Mouse (Mus musculus): ENCODE data around the gene Acox3. TPM values are rescaled to one million over a fixed set of nuclear protein-coding genes. Genes with fewer than 3 reads are reported as not detected.

The Acox3 gene
- 16.1 and 23.2 TPM in 2 replicates for polyA plus RNA-seq (2015; fragmentation: Nextera tagmentation; extraction: Ambion mirVana)

DNA sequence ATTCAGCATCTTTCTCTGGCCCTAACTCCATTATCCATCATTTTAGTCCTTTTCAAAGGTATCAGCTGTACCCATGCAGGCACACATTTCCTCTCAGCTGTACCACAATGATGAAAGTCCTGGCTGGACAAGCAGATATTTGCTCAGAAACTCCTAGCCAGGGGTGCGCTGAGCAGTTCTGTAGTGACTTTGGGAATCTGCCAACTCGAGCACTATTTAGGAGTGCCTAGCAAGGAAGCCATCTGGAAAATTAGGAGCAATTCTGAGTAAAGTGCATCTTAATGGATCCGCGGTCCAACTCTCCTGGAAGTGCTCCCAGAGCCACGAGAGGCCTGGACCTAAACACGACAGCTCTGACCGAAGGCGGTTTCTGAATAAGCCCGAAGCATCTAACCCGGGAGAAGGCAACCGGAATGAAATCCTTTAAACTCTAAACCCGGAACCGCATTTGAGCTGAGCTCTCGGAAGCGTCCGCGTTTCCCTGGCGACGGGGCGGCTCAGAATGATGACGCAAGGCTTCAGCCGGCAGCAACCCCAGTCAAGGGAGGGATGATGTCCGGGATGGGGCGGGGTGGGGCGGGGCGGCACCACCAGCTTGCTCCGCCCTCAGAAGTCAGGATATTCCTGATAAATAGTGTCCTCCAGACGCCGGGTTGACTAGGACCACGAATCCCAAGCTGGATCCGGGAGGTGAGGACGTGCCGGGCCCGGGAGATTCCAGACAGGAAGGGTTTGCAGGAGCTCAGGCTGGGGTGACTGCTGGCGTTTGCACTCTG lies at the start of gene Acox3:
Gene Acox3, plus strand, starts transcription at position 596 of the 776 bp plus-strand sequence.
- peak within 1 kb of the TSS; percentile 76 for H3K27ac ChIP-seq (ENCODE audit: low read length)
- no peaks in the 10 kb centered on the region for H3K9me3 ChIP-seq (ENCODE audit: control insufficient read depth, low read length)
- peak within 1 kb of the TSS; percentile 82 for H3K4me2 ChIP-seq (ENCODE audit: low read depth, low read length)
- H3K4me1 ChIP-seq (ENCODE audit: control insufficient read depth, insufficient read depth, low read length): peaks cover 10% of the 10 kb centered on the region
- ATAC-seq: peak; percentile 92
- 1% methylated on average over 35 of the region's 35 CpGs for WGBS
- peak within 1 kb of the TSS; percentile 73 for H3K9ac ChIP-seq (ENCODE audit: low read depth, low read length)
- no peaks in the 10 kb centered on the region for H3K36me3 ChIP-seq (ENCODE audit: control insufficient read depth, insufficient read depth, low read length)
- no peaks in the 10 kb centered on the region for H3K27me3 ChIP-seq (replicated peaks; ENCODE audit: control insufficient read depth, insufficient read depth, low read length)
- H3K4me3 ChIP-seq (ENCODE audit: low read length): peak within 1 kb of the TSS; percentile 76

DNA sequence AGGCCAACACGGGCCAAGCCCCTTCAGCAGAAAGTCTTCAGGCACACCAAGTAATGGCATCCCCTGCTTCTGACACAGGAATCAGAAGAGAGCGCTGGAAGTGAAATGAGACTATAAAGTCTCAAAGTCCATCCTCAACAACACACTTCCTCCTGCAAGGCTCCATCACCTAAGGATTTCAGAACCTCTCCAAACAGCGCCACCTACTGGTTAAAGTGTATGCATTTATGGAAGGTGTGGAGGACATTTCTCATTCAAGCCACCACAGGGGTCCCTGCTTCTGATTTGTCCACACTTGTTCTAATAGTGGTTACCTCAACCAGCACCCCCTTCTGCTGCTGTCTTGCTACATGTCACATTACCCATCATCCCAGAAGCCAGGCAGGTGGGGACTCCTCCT lies 46.6 kb upstream of the Acox3 start:
- Histone ChIP-seq H3K27ac (ENCODE audit: low read length) (no peak overlapping the region), H3K9me3 (ENCODE audit: control insufficient read depth, low read length) (no peaks in the 10 kb centered on the region), H3K4me2 (ENCODE audit: low read depth, low read length) (no peak overlapping the region), H3K4me1 (ENCODE audit: control insufficient read depth, insufficient read depth, low read length) (peaks cover 5% of the 10 kb centered on the region; the same call in 1 of the 2 replicates), H3K27me3 (replicated peaks; ENCODE audit: control insufficient read depth, insufficient read depth, low read length) (no peaks in the 10 kb centered on the region), H3K9ac (ENCODE audit: low read depth, low read length) (no peak overlapping the region), H3K36me3 (ENCODE audit: control insufficient read depth, insufficient read depth, low read length) (no peaks in the 10 kb centered on the region), H3K4me3 (ENCODE audit: low read length) (no peak overlapping the region)
- ATAC-seq: no peak
- WGBS: 65% methylated on average over 3 of the region's 3 CpGs

- 65% methylated on average over 1 of the region's 1 CpGs for WGBS
- Histone ChIP-seq H3K27me3 (replicated peaks; ENCODE audit: control insufficient read depth, insufficient read depth, low read length) (no peaks in the 10 kb centered on the region), H3K27ac (ENCODE audit: low read length) (no peak overlapping the region)
Measured at GRCm38 (mm10) chr5:35537474-35537873, 45.4 kb upstream of the Acox3 start.

GRCm38 (mm10) chr5:35538022-35538421 lies 44.8 kb upstream of the Acox3 start:
- H3K9me3 ChIP-seq (ENCODE audit: control insufficient read depth, low read length): no peaks in the 10 kb centered on the region
- H3K4me1 ChIP-seq (ENCODE audit: control insufficient read depth, insufficient read depth, low read length): peaks cover 6% of the 10 kb centered on the region; the same call in 1 of the 2 replicates
- 82% methylated on average over 3 of the region's 3 CpGs for WGBS
- no peak for ATAC-seq
- no peak overlapping the region for H3K9ac ChIP-seq (ENCODE audit: low read depth, low read length)
- no peak overlapping the region for H3K4me3 ChIP-seq (ENCODE audit: low read length)
- H3K36me3 ChIP-seq (ENCODE audit: control insufficient read depth, insufficient read depth, low read length): no peaks in the 10 kb centered on the region
- H3K27me3 ChIP-seq (replicated peaks; ENCODE audit: control insufficient read depth, insufficient read depth, low read length): no peaks in the 10 kb centered on the region
- H3K27ac ChIP-seq (ENCODE audit: low read length): no peak overlapping the region
- no peak overlapping the region for H3K4me2 ChIP-seq (ENCODE audit: low read depth, low read length)

More at GRCm38 (mm10) chr5:35537474-35537873, 45.4 kb upstream of the Acox3 start:
- H3K4me2 ChIP-seq (ENCODE audit: low read depth, low read length): no peak overlapping the region
- no peaks in the 10 kb centered on the region for H3K36me3 ChIP-seq (ENCODE audit: control insufficient read depth, insufficient read depth, low read length)
- H3K4me1 ChIP-seq (ENCODE audit: control insufficient read depth, insufficient read depth, low read length): peaks cover 6% of the 10 kb centered on the region; the same call in 1 of the 2 replicates
- ATAC-seq: no peak
- H3K9me3 ChIP-seq (ENCODE audit: control insufficient read depth, low read length): no peaks in the 10 kb centered on the region
- no peak overlapping the region for H3K9ac ChIP-seq (ENCODE audit: low read depth, low read length)
- no peak overlapping the region for H3K4me3 ChIP-seq (ENCODE audit: low read length)

DNA sequence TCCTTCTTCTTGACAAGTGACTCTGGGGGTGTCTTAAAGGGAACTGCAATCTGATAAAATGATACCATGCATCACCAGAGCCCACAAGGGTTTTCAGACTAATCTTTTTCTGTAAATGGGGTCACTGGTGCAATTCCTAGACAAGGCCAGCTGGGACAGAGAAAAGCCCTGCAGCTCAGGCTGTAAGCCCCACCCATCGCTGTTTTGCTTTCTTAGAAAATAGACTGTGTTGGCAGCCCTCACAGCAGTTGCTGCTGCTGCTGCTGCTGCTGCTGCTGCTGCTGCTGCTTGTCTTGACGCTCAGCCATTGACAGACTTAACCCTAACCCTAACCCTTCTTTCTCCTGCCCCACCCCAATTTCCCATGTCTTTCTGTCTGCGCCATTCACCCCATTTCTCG lies 43.3 kb upstream of the Acox3 start:
- Histone ChIP-seq H3K4me2 (ENCODE audit: low read depth, low read length) (no peak overlapping the region), H3K36me3 (ENCODE audit: control insufficient read depth, insufficient read depth, low read length) (no peaks in the 10 kb centered on the region), H3K27me3 (replicated peaks; ENCODE audit: control insufficient read depth, insufficient read depth, low read length) (no peaks in the 10 kb centered on the region), H3K27ac (ENCODE audit: low read length) (no peak overlapping the region), H3K9ac (ENCODE audit: low read depth, low read length) (no peak overlapping the region), H3K9me3 (ENCODE audit: control insufficient read depth, low read length) (no peaks in the 10 kb centered on the region), H3K4me1 (ENCODE audit: control insufficient read depth, insufficient read depth, low read length) (peaks cover 6% of the 10 kb centered on the region; the same call in 1 of the 2 replicates), H3K4me3 (ENCODE audit: low read length) (no peak overlapping the region)
- whole genome bisulfite sequencing: 66% methylated on average over 4 of the region's 4 CpGs
- no peak for ATAC-seq

- no peaks in the 10 kb centered on the region for H3K27me3 ChIP-seq (replicated peaks; ENCODE audit: control insufficient read depth, insufficient read depth, low read length)
- H3K36me3 ChIP-seq (ENCODE audit: control insufficient read depth, insufficient read depth, low read length): no peaks in the 10 kb centered on the region
- ATAC-seq: no peak
- 42% methylated on average over 5 of the region's 5 CpGs for WGBS
- H3K4me3 ChIP-seq (ENCODE audit: low read length): no peak overlapping the region
- H3K9me3 ChIP-seq (ENCODE audit: control insufficient read depth, low read length): no peaks in the 10 kb centered on the region
- no peak overlapping the region for H3K4me2 ChIP-seq (ENCODE audit: low read depth, low read length)
- H3K4me1 ChIP-seq (ENCODE audit: control insufficient read depth, insufficient read depth, low read length): peaks cover 6% of the 10 kb centered on the region; the same call in 1 of the 2 replicates
- H3K27ac ChIP-seq (ENCODE audit: low read length): peak overlapping the region; percentile 50
- no peak overlapping the region for H3K9ac ChIP-seq (ENCODE audit: low read depth, low read length)
Measured at GRCm38 (mm10) chr5:35540555-35540954, 42.3 kb upstream of the Acox3 start.

- ATAC-seq: no peak
- Histone ChIP-seq H3K36me3 (ENCODE audit: control insufficient read depth, insufficient read depth, low read length) (no peaks in the 10 kb centered on the region), H3K9me3 (ENCODE audit: control insufficient read depth, low read length) (no peaks in the 10 kb centered on the region), H3K27ac (ENCODE audit: low read length) (peak overlapping the region; percentile 42), H3K4me3 (ENCODE audit: low read length) (no peak overlapping the region), H3K27me3 (replicated peaks; ENCODE audit: control insufficient read depth, insufficient read depth, low read length) (no peaks in the 10 kb centered on the region), H3K9ac (ENCODE audit: low read depth, low read length) (no peak overlapping the region), H3K4me1 (ENCODE audit: control insufficient read depth, insufficient read depth, low read length) (peaks cover 6% of the 10 kb centered on the region; the same call in 1 of the 2 replicates), H3K4me2 (ENCODE audit: low read depth, low read length) (no peak overlapping the region)
- 57% methylated on average over 4 of the region's 4 CpGs for WGBS
Measured at GRCm38 (mm10) chr5:35541059-35541790, 41.6 kb upstream of the Acox3 start.

DNA sequence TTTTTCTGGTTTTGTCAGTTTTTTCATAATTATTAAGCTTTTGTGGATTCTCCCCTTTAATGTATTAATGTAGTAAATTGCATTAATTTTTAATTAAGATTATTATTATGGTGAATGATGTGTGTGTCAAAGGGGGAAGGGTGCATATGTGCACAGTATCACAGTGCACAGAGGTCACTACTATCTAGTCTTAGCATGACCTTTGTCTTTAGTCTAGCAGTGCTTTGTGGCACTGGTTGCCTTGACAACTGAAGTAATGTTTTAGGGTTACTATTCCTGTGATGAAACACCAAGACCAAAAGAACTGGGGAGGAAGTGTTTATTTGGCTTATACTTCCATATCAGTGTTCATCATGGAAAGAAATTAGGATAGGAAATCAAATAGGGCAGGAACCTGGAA lies 36.7 kb upstream of the Acox3 start:
- no peak overlapping the region for H3K27ac ChIP-seq (ENCODE audit: low read length)
- no peak overlapping the region for H3K4me2 ChIP-seq (ENCODE audit: low read depth, low read length)
- H3K27me3 ChIP-seq (replicated peaks; ENCODE audit: control insufficient read depth, insufficient read depth, low read length): no peaks in the 10 kb centered on the region
- no peaks in the 10 kb centered on the region for H3K9me3 ChIP-seq (ENCODE audit: control insufficient read depth, low read length)
- ATAC-seq: no peak
- H3K4me1 ChIP-seq (ENCODE audit: control insufficient read depth, insufficient read depth, low read length): 0 out of 2 replicates have a peak, but pooled peaks cover 2% of the 10 kb centered on the region
- no peak overlapping the region for H3K9ac ChIP-seq (ENCODE audit: low read depth, low read length)
- no peaks in the 10 kb centered on the region for H3K36me3 ChIP-seq (ENCODE audit: control insufficient read depth, insufficient read depth, low read length)
- no peak overlapping the region for H3K4me3 ChIP-seq (ENCODE audit: low read length)

Measured in intestine, embryonic 16.5 days (tissue).